Comparison of ENCODE assay signal across 34 mouse cellular contexts in the genomic region with DNA sequence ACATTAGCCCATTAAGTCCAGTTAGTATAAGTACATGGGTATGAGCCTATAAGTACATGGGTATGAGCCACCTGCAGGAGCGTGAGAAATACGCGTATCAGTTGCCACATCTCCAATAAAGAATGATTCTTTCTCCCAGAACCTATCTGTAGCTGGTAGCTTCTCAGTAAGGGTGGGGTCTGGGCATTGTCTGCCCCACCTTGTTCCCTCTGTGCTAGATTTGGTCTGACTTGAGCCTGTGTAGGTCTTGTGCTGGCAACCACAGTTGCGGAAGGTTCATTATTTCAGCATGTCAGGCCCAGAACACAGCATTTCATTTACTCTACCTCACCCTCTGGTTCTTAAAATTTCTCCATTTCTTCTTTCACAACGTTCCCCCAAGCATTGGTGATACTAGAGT.
"Had no signal": no experiment of that assay in that cellular context is flagged by ENCODE, and none has a peak within 500 bp of the region (broad histone marks: within the 10 kb centered on the region; RNA-seq: fewer than 3 reads in every experiment).

No protein-coding gene starts in this region.

- ATAC-seq: hindbrain, embryonic 16.5 days; hindbrain, postnatal 0 days; inflammation-experienced regulatory T-cells, adult 6 months; intestine, embryonic 15.5 days; intestine, embryonic 16.5 days; intestine, postnatal 0 days had no signal

- H3K27ac ChIP-seq: heart, embryonic 10.5 days; heart, embryonic 13.5 days; heart, embryonic 15.5 days; hindbrain, embryonic 10.5 days; hindbrain, embryonic 12.5 days; hindbrain, embryonic 13.5 days; hindbrain, embryonic 14.5 days; hindbrain, embryonic 15.5 days; hindbrain, postnatal 0 days; intestine, embryonic 15.5 days; kidney, embryonic 15.5 days; kidney, postnatal 0 days; layer of hippocampus, adult 2 months had no signal

- DNase-seq: heart, postnatal 14 days; heart, postnatal 36 days; heart, postnatal 4 days; kidney, adult 11 months; kidney, adult 18-20 months; kidney, adult 2 months; kidney, adult 8-10 months; kidney, adult 9 months; kidney, postnatal 10 days; kidney, postnatal 14 days; kidney, postnatal 25 days; kidney, postnatal 36 days; kidney, postnatal 4 days; layer of hippocampus, adult 9-11 months; layer of hippocampus, postnatal 36 days had no signal

- H3K4me3 ChIP-seq: heart, embryonic 10.5 days; heart, embryonic 12.5 days; heart, embryonic 13.5 days; heart, embryonic 15.5 days; hindbrain, embryonic 10.5 days; hindbrain, embryonic 12.5 days; hindbrain, embryonic 13.5 days; hindbrain, embryonic 15.5 days; intestine, embryonic 15.5 days; kidney, embryonic 15.5 days; layer of hippocampus, adult 2 months had no signal

- H3K9me3 ChIP-seq: heart, embryonic 10.5 days; heart, embryonic 12.5 days; heart, embryonic 13.5 days; heart, embryonic 15.5 days; hindbrain, embryonic 10.5 days; hindbrain, embryonic 12.5 days; hindbrain, embryonic 13.5 days; hindbrain, embryonic 15.5 days; intestine, embryonic 15.5 days; kidney, embryonic 15.5 days had no signal

- H3K4me1 ChIP-seq: hindbrain, embryonic 13.5 days; hindbrain, embryonic 15.5 days; intestine, embryonic 15.5 days; kidney, embryonic 15.5 days had no signal

- H3K27me3 ChIP-seq: hindbrain, embryonic 12.5 days; hindbrain, embryonic 13.5 days; hindbrain, embryonic 15.5 days; intestine, embryonic 15.5 days; kidney, embryonic 15.5 days had no signal

- H3K36me3 ChIP-seq: heart, embryonic 10.5 days; heart, embryonic 12.5 days; heart, embryonic 13.5 days; heart, embryonic 15.5 days; hindbrain, embryonic 10.5 days; hindbrain, embryonic 12.5 days; hindbrain, embryonic 13.5 days; hindbrain, embryonic 15.5 days; intestine, embryonic 15.5 days; kidney, embryonic 15.5 days had no signal

- H3K4me2 ChIP-seq: heart, embryonic 11.5 days; heart, embryonic 12.5 days; heart, embryonic 13.5 days; heart, embryonic 15.5 days; hindbrain, embryonic 12.5 days; hindbrain, embryonic 13.5 days; hindbrain, embryonic 14.5 days; hindbrain, embryonic 15.5 days; intestine, embryonic 15.5 days; kidney, embryonic 15.5 days had no signal

- H3K9ac ChIP-seq: heart, embryonic 12.5 days; heart, embryonic 13.5 days; heart, embryonic 15.5 days; hindbrain, embryonic 12.5 days; hindbrain, embryonic 13.5 days; hindbrain, embryonic 14.5 days; hindbrain, embryonic 15.5 days; intestine, embryonic 15.5 days; kidney, embryonic 15.5 days had no signal
